Mouse (Mus musculus): ENCODE results near the gene Uqcr10.
"Not testable (repeated sequence)": the region's sequence is repeated elsewhere in the genome, so short reads cannot be mapped to it uniquely, and the experiment has no call there.

Uqcr10 gene

DNA sequence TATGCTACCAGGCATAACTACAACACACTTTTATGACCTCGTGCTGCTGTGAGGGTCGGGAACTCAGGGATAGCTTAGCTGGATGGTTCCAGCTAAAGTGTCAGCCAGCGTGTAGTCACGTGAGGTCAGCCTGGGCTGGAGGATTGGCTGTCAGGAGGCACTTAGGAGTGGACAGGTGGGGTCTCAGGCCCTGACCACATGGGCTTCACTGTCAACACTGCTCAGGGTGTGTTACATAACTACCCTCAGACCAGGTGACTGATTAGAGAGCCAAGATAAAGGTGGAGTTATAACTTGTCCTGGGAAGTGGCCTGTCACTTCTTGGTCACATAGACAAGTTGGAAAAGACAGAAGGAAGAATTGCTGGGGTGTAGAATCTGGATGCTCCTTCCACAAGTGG lies 11.5 kb upstream of the Uqcr10 start:
- no peak for DNase-seq (ENCODE audit: low spot score in 2 of 2)

DNA sequence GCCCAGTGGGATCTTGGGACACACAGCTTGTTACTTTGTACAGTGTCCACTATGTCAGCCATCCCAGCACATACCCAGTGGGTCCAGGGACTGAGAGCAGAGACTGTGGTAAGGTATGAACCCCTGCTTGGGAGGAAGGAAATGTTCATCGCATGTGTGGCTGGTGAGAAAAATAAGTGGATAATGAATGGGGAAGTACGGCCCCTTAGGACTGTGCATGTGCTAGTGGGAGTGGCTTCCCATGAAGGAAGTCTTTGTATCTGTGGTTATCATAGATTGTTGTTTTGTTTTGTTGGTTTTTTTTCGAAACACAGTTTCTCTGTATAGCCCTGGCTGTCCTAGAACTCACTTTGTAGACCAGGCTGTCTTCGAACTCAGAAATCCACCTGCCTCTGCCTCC lies 10.6 kb upstream of the Uqcr10 start:
- no peak for DNase-seq (ENCODE audit: low spot score in 2 of 2)

DNA sequence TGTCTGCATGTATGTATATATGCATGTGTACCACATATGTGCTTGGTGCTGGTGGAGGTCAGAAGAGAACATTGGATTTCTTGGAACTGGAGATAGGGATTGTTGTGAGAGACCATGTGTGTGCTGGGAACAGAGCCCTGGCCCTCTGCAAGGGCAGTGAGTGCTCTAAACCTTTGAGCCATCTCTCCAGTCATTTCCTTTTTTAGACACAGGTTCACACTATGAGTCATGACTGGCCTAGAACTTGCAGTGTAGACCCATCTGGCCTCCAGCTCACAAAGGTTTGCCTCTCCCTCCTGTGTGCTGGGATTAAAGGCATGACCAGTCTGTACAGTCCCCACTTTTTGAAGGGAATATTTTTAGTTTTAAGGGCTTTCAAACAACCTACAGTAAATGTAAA lies 8.7 kb upstream of the Uqcr10 start:
- DNase-seq (ENCODE audit: low spot score in 2 of 2), result no peak

DNA sequence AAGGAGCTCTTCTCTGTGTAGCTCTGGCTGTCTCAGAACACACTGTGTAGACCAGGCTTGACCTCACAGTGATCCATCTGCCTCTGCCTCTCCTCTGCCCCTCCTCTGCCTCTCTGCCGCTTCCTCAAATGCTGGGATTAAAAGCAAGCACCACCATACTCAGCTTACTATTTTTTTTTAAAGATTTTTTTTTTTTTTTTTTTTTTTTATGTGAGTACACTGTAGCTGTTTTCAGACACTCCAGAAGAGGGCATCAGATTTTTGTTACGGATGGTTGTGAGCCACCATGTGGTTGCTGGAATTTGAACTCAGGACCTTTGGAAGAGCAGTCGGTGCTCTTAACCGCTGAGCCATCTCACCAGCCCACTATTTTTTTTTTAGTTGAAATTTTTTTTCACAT lies 6.0 kb upstream of the Uqcr10 start:
- DNase-seq (ENCODE audit: low spot score in 2 of 2), result not testable (repeated sequence)

DNA sequence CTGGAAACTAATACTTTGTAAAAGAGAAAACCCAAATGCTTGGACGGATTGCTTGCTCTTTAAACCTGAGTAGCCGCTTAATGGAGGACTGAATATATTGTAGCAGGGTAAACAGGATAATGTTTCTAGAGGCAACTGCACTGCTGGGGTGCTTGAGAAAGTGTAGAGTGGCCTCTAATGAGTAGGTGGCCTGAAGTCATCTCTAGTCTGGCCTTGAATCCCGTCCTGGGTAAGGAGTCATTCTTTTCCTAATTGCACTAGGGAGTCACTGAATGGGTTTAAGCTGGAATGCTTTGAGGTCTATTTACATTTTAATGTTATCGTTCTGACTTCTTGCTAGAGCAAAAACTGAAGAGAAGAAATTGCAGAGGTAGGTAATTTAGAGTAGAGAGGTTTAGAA lies 1.0 kb upstream of the Uqcr10 start:
- no peak for DNase-seq (ENCODE audit: low spot score in 2 of 2)

DNA sequence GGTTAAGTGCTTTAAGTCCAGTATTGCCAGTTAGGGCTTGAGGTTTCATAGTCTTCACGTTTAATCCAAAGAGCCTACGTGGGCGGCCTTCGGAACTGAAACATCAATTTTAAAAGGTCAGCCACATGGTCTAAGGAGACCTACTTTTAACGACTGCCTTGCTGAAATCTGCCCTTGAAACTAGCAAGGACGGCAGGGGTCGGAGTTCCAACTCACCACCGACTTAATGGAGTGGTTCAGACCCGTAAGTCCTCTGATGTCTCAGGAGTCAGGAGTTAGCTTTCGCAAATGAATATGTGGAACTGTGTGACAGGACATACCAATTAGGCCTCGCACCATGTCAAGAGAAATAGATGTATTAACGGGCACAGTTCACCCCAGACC lies 462 bp downstream of the Uqcr10 start:
- DNase-seq (ENCODE audit: low spot score in 2 of 2), result no peak

DNA sequence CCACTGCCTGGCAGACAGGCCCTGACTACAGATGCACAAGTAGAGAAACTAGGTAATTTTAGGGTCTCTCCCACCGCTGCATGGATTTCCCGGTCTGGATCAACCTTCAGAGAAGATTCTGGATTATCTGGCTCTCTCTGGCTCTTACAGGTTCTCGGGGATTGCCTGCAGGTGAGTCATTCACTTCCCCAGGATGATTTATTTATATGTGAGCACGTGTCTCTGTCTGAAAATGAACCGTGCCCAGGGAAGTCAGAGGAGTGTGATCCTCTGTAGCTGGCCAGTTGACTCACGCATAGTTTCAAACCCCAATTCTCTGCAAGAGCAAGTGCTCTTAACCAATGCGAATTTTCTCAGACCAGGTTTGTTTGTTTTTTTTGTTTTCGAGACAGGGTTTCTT lies 3.4 kb downstream of the Uqcr10 start:
- peak in 1 of 2 experiments; percentile 40 for DNase-seq (ENCODE audit: low spot score in 2 of 2)

DNA sequence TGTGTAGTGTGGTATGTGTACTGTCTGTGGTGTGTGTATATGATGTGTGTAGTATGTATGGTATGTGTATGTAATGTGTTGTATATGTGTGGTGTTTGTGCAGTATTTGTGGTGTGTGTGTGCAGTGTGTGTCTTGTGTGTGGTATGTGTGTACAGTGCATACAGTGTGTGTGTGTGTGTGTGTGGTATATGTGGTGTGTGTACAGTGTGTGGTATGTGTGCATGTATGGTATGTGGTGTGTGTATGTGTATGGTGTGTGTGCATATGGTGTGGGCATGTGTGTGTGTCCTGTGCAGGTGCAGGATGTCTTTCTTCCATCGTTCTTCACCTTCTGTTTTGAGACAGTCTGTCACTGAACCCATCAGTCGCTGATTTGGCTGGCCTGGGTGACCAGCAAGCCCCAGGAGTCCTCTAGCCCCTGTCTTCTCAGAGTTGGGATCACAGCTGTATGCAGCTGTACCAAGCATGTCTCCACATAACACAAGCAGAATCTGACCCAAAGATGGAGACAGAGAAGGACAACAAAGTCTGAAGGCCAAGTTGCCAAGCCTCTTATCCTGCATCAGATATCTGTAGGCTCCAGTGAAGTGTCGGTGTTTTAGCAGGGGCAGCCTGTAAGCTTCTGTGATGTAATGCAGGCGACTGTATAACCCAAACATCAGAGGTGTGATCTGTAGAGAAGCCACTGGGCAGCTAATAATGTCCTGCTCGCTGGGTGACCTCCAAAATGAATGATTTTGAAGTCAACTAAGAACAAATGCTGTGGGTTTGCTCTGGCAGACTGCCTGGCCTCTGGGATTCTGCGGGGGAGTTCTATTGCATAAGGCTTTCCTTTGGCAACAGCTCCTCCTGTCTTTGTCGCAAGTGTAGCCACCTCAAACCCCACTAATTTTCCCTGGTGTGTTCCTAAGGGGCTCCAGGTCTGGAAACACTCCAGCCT lies 6.8 kb downstream of the Uqcr10 start:
- peak; percentile 68 to 75 for DNase-seq (ENCODE audit: low spot score in 2 of 2)

DNA sequence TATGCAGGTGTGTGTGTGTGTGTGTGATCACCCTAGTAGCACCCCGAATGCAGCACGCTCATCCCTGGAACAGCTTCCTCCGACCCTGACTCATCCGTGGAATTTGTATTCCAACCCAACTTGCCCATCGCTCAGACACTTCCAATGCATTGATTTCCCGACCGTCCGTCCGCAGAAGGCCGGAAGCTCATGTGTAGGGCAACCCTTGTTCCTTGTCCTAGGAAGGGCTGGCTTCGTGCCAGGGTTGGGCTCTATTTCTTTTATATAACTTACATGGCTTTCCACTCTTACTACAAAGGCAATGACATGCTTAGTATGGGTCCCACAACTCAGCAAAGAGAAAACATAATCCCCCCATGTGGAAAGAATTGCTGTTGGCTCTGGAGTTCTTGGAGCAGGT lies 12.0 kb downstream of the Uqcr10 start:
- no peak for DNase-seq (ENCODE audit: low spot score in 2 of 2)

DNA sequence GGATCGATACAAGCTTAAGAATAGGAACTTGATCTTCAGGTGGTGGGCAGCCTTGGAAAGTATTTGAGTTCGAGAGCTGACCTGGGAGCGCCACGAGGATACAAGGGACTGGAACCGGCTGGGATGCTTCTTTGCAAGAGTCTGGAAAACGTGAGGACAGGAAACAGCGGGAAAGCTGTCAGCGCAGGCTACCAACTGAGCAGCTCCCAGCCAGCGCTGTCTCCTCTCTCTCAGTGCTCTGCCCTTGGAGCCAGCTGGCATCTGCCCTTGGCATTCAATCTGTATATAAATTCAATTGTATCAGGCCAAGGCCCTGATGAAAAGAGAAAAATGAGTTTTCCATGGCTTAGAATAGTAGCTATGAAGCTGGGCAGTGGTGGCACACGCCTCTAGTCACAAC lies 12.9 kb downstream of the Uqcr10 start:
- DNase-seq (ENCODE audit: low spot score in 2 of 2), result no peak

DNA sequence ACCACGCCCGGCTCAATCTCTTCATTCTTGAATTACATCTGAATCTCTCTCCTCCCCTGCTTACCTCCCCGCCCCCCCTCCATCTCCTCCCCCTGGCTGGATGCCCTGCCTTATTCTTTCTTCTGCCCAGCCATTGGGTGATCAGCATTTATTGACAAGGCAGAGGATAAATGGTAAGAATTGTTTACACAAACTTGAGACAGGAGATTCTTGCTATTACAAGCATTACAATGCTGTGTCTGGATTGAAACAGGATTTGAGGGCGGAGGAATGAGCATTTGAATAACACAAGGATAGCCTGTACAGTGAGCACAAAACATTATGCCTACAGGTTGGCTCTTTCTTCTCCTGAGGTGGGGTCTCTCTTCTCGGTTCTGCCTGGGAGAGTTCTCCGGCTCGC lies 13.8 kb downstream of the Uqcr10 start:
- no peak for DNase-seq (ENCODE audit: low spot score in 2 of 2)

DNA sequence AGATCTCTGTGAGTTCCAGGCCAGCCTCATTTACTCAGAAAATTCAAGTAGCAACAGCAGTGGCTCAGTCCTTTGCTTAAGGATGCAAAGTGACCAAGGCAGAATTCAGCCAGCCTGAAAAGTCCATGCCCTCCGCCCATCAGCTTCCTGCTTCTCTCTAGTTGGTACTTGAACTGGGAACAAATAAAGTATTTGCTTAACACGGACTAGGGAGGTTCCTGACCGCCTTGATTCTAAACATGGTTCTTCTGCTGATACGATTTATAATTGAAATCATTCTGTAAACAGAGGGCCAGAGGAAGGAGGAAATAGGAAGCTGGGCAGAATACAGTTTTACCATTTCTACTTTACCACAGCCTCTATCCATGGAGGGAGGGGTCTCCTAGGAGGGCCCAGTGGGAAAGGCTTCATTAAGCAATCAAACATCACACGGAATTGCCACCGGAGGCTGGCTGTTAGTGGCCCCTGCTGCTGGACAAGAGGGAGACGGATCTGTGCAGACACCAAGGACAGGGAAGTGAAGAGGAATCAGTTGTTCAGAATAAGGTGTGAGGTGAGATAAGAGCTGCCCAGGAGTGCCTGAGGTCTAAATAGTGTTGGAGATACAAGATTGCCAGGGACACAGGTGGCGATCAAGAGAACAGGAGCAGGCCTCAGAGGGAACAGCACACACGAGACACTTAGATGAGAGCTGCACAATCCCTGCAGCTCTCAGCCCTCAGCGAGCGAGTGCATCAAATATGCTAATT lies 15.3 kb downstream of the Uqcr10 start:
- no peak for DNase-seq (ENCODE audit: low spot score in 2 of 2)

DNA sequence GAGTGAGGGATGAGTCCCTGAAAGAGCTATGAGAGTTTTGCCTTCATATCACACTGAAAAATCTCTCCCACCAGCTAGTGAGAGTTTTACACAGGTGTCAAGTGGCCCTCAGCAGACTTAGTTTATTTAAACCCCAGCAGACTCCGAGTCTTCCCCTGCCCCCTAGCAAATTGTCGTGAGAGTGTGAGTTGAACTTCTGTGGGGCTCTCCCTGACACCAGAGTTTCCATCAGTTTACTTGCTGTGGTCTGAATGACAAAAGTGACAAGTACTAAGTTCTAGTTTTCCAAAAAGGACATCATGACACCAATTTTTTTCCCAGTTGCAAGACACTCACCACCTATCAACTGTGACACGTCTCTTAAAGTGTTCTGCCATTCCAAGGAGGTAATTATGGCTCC lies 16.3 kb downstream of the Uqcr10 start:
- no peak for DNase-seq (ENCODE audit: low spot score in 2 of 2)

DNA sequence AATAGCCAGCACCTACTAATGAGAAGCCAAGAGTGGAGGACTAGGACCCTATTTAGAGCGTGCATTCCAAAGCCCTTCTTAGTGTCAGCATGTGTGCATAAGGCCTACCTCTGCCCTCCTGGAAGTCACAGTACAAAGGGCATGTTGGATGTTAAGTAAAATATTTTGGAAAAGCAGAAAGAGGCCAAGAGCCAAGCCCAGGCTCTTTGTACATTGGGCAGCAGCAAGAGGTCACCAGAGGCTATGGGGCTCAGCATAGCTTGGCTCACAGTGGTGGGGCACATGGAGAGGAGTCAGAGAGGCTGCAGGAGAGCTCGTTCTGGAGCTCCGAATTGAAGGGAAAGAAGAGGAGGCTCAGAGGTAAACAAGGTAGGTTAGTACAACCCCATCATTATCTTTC lies 17.1 kb downstream of the Uqcr10 start:
- DNase-seq (ENCODE audit: low spot score in 2 of 2), result no peak

DNA sequence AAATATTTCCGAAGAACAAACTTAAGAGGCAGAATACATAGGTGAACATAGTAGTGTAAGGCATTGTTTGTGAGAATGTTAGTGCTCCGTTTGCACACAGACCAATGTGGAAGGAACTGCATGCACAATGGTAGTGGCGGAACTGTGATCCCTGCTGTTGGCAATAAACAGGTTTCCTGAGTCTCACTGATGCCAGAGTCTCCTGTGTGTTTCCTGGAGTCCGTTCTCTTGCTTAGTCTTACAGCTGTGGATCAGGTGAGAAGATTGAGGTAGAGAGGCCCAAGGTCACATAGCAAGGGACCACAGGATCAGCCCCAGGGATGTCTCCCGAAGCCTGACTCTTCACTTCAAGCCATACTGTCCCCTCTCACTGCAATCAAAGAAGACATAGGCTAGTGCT lies 18.6 kb downstream of the Uqcr10 start:
- DNase-seq (ENCODE audit: low spot score in 2 of 2), result no peak

DNA sequence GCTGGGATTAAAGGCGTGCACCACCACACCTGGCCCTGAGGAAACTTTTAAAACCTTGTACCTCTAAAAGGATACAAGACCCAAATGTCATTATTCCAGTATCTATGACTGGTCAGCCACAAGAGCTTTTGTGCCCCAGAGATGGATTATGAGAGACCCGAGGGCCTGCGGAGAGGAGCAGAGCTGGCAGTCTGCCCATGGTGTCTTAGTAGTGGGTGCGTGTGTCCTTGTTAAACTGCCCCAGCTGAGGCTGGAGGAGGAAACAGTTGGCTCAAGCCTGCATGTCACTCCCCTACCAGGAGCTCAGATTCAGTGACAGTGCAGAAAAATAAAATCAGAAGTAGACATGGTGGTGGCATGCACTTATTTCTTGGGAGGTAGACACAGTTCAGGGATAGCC lies 19.1 kb downstream of the Uqcr10 start:
- DNase-seq (ENCODE audit: low spot score in 2 of 2), result no peak

DNA sequence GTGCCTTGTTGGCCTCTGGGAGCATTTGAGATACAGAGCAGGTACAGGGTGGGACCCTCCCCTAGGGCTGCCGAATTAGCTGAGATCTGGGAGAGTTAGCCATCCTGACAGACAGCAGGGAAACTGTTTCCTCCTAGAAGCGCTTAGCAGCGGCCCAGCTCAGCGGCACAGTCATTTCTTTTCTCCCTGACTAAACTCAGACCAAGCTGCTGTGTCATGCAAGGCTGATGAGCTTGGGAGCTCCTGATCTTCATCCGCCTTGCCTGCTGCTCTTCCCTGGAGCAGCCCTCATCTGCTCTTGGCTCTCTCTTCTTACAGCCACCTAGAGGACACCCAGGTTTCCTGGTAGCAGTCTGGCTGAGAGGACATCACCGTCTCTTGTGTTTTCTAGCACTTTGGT lies 20.0 kb downstream of the Uqcr10 start:
- no peak for DNase-seq (ENCODE audit: low spot score in 2 of 2)

DNA sequence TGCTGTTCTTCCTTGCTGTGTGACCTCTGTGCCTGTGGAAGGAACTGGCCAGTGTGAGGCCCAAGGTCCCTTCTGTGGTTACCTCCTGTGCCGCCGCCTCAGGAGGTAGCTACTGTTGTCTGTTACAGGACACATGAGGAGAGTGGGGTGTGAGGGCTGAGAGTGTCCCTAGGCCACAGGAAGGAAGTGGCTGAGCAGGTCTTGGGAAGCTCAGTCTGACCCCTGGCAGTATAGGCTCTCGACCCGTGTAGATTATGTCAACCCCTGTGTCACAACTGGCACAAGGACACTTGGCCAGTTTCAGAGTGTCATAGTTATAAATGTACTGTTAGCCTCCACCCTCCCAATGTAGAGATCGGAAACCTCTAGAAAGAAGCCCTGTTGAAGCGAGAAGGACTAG lies 20.6 kb downstream of the Uqcr10 start:
- DNase-seq (ENCODE audit: low spot score in 2 of 2), result no peak

DNA sequence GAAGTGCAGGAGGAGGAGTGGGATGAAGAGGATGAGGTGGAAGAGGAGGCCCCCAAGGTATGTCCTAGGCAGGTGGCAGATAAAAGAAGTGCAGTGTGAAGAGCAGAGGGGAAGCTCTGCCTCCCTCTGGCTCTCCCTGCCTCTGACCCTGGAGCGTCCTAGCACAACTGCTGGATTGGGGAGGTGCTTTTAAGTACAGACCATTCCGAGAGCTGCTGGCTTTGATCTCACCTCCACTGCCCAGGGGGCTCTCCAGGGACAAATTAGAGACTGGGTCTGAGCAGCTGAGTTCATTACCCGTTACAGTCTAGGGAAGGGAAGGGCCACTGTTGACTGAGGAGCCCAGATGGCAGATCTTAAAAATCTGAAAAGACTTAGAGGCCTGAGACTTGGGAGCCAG lies 24.0 kb downstream of the Uqcr10 start:
- DNase-seq (ENCODE audit: low spot score in 2 of 2), result no peak

DNA sequence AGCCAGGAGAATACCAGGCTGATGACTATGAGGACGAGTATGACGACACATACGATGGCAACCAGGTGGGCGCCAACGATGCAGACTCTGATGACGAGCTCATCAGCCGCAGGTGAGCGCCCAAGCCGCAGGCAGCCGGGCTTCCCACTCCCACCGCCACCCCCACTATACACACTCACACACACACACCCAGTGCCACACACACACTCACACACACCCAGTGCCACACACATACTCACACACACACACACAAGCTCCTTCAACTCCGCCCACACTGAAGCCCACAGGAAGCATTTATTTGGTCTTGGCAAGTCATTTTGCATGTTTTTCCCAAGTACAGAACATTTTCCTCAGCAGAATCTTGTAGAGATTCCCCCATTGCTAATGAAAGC lies 24.7 kb downstream of the Uqcr10 start:
- DNase-seq (ENCODE audit: low spot score in 2 of 2), result no peak

DNA sequence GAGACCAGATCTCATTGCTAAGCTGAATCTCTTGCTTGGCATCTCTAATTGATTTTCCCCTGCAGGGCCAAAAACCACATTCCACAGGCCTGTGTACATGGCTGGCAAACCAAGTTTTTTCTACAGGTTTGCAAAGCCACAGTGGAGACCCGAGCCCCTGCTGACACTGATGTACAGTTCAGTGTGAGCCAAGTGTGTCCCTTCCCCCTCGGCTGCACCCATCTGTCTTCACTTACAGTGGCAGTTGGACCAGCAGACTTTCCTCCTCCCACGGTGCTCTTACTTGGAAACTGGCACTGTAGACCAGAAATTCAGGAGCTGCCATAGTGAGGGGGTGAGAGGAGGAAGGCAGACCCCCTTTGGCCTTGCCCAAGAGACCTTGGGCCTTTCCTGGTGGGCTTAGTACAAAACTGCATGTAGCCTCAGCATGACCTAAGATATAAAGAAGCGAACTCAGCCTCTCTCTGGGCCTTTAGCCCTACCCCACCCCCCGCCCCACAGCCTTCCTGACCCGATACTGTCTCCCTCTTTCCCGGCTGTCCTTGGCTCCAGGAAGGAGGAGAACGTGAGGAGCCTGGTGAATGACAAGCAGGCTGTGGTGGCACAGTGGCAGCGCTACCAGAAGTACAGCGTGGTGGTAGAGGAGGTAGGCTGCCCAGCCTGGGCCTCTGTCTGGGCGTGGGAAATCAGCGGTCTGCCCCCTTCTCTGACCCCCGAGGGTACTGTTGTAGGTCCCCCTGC lies 25.3 kb downstream of the Uqcr10 start:
- DNase-seq (ENCODE audit: low spot score in 2 of 2), result no peak

DNA sequence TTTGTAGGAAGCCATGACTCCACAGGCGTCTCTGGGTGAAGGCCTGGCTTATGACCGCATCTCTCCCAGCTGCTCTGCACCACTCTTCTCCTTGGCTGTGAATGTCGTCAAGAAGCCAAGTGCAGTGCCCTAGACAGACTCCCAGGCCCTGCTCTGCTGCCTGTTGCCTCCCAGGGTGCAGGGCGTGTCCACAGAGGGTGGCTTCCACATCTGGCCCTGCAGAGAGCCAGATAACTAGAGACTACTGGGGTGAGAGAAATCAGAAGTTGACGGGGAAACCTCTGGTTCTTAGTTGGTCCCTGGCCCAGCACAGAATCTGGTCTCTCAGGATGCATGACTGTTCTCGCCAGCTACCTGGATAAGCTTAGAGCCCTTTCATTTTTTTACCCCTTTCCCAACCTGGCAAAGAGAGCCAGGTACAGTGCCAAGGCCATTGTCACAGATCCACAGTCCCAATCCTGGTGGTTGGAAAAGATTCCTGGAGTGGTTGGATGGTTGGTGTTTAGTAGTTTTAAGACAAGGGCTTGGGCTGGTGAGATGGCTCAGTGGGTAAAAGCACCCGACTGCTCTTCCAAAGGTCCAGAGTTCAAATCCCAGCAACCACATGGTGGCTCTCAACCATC lies 26.8 kb downstream of the Uqcr10 start:
- no peak for DNase-seq (ENCODE audit: low spot score in 2 of 2)
